Mouse (Mus musculus) forebrain, embryonic 11.5 days (tissue): ENCODE measurements at regions not wholly inside any gene's neighbourhood (a gene's known extent, or its start where the extent isn't known, plus 50 kb on each side); places are given as distances from the start of the nearest gene placed in this dataset.

Source experiments
- ATAC-seq: fragments of 200-750 bp; cut with Nextera tagmentation; replicated peaks from 2 replicates; pipeline ENCODE4 v1.8.0; 2017; ENCODE audit warnings: moderate TSS enrichment; ENCODE audit not compliant: low FRiP score
- DNase-seq: peaks from one replicate; pipeline ENCODE4 v3.0.0-alpha.2; 2017; ENCODE audit warnings: low spot score
- H3K27ac ChIP-seq: fragments of 300-500 bp; sonication (generic); 2 replicates; pipeline ENCODE4 v1.5.1; 2014; ENCODE audit warnings: low read depth, low read length
- H3K27me3 ChIP-seq: fragments of 300-500 bp; sonication (generic); 2 replicates; pipeline ENCODE4 v1.6.1; 2014; ENCODE audit warnings: mild to moderate bottlenecking, low read length, mixed read lengths; ENCODE audit not compliant: control insufficient read depth, insufficient read depth
- H3K36me3 ChIP-seq: fragments of 300-500 bp; sonication (generic); 2 replicates; pipeline ENCODE4 v1.6.1; 2014; ENCODE audit warnings: mild to moderate bottlenecking, low read length, moderate library complexity, mixed read lengths; ENCODE audit not compliant: control insufficient read depth, insufficient read depth
- H3K4me1 ChIP-seq: fragments of 300-500 bp; sonication (generic); replicated peaks from 2 replicates; pipeline ENCODE4 v1.6.1; 2014; ENCODE audit warnings: low read length, mixed read lengths; ENCODE audit not compliant: control insufficient read depth, insufficient read depth
- H3K4me2 ChIP-seq: fragments of 300-500 bp; sonication (generic); 2 replicates; pipeline ENCODE4 v1.6.1; 2014; ENCODE audit warnings: low read depth, mild to moderate bottlenecking, low read length, moderate library complexity, mixed read lengths; ENCODE audit not compliant: severe bottlenecking
- H3K4me3 ChIP-seq: fragments of 300-500 bp; sonication (generic); 2 replicates; pipeline ENCODE4 v1.5.1; 2014; ENCODE audit warnings: low read depth, low read length
- H3K9ac ChIP-seq: fragments of 300-500 bp; sonication (generic); 2 replicates; pipeline ENCODE4 v1.6.1; 2014; ENCODE audit warnings: low read length
- H3K9me3 ChIP-seq: fragments of 300-500 bp; sonication (generic); 2 replicates; pipeline ENCODE4 v1.6.1; 2016; ENCODE audit warnings: low read length, mixed read lengths; ENCODE audit not compliant: control insufficient read depth
- WGBS: fragments of 180-500 bp; shearing (Covaris S2); extraction: QIAGEN DNeasy Blood & Tissue Kit; methylation state at CpG from one replicate; pipeline ENCODE4 v1.1.7; 2014; 5-methylcytosine and 5-hydroxymethylcytosine counted together

DNA sequence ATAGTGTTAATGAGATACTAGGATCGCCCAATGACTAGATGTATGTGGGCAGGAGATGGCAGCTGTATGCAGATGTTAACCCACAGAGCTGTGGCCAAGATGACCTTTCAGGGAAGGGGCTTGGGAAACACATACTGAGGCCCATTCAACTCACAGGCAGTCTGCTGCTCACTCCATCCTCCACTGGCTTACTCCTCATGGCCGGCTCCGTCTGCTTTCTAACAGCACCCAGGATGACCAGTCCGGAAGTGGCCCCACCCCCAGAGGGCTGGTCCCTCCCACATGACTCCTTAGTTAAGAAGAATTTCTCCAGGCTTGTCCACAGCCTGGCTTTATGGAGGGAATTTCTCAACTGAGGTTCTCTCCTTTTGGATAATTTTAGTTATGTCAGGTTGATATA is 161.8 kb upstream of the Fbxl17 start:
- DNase-seq (no peak), ATAC-seq (no peak)
- Histone ChIP-seq H3K27ac (no peak overlapping the region), H3K4me2 (no peak overlapping the region), H3K4me1 (no peaks in the 10 kb centered on the region), H3K27me3 (no peaks in the 10 kb centered on the region), H3K36me3 (no peaks in the 10 kb centered on the region), H3K9ac (no peak overlapping the region), H3K9me3 (no peaks in the 10 kb centered on the region), H3K4me3 (no peak overlapping the region)
- 92% methylated on average over 4 of the region's 4 CpGs for WGBS

DNA sequence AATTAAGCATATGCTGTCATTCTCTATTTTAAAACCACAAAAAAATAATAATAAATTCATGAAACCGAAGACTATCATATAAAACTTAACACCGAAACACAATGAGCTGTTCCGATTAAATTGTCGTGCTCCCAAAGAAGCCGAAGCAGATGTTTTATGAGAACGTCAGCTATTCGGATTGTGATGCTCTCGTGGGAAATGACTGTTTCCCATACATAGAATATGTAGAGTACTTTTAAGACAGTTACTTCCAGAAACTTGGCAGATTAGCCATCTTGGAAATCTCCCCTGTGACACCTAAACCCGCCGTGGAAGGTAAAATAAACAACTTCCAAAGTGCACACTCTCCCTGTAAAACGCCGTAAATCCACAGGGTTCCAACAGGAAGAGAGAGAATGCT is 162.4 kb upstream of the Fbxl17 start:
- no peak for DNase-seq
- Histone ChIP-seq H3K36me3 (no peaks in the 10 kb centered on the region), H3K27ac (no peak overlapping the region), H3K4me3 (no peak overlapping the region), H3K27me3 (no peaks in the 10 kb centered on the region), H3K9me3 (no peaks in the 10 kb centered on the region), H3K4me2 (no peak overlapping the region), H3K4me1 (no peaks in the 10 kb centered on the region), H3K9ac (no peak overlapping the region)
- ATAC-seq = no peak
- 86% methylated on average over 12 of the region's 12 CpGs for WGBS

DNA sequence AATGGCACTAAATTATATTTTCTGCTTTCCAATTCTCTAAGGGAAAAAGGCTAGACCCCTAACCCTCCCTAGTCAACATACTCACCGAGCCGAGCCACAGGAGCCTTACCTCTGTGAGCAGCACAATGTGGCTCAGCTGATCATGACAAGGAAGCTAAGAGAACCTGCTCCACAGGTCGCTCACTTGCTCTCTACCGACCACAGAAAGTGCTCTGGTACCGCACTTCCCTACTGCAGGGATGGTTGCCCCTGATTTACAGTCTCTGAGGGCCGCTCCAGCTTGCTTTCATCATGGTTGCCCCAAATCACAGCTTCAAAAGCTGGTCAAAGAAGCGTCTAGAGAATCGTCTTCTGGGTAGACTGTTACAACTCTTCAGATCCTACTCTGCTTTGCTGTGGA is 177.0 kb upstream of the Fbxl17 start:
- 90% methylated on average over 8 of the region's 8 CpGs for WGBS
- no peak for DNase-seq

DNA sequence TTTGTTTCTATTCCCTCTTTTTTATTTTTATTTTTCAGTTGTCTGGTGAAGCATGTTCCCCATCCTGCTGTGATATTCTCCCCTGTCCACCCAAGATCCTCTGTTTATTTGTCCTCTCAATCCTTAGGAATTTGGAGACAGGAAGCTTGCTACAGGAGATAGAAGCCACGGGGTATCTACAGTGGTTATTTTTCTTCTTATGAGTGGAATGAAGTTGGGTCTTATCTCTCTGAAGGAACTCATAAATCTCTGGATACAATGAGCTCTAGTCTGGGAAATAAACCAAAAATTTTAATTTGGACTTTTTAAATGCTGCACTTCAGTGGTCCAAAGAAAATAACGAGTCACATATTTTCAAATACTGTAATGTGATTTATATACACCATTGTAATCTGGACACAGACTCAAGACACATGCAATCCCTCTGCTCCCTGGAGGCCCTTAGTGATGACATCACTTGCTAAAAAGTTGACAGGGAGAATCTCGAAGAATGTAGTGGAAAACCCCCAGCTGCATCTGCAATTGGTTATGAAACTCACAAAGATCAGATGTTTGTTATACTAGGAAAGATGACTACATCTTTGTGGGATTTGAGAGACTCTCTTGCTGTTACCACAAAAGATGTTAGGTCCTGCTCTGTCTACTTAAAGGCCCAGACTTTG is 178.3 kb upstream of the Fbxl17 start:
- H3K27me3 ChIP-seq = no peaks in the 10 kb centered on the region
- H3K9me3 ChIP-seq = no peaks in the 10 kb centered on the region
- no peak for ATAC-seq
- no peaks in the 10 kb centered on the region for H3K36me3 ChIP-seq
- no peak overlapping the region for H3K4me3 ChIP-seq
- no peak overlapping the region for H3K9ac ChIP-seq
- no peak overlapping the region for H3K27ac ChIP-seq
- WGBS = 79% methylated on average over 3 of the region's 3 CpGs
- DNase-seq = no peak
- no peak overlapping the region for H3K4me2 ChIP-seq
- H3K4me1 ChIP-seq = no peaks in the 10 kb centered on the region

More for the DNA sequence above, 177.0 kb upstream of the Fbxl17 start:
- Histone ChIP-seq H3K9ac (no peak overlapping the region), H3K4me2 (no peak overlapping the region), H3K27me3 (no peaks in the 10 kb centered on the region), H3K4me1 (no peaks in the 10 kb centered on the region), H3K36me3 (no peaks in the 10 kb centered on the region), H3K27ac (no peak overlapping the region), H3K4me3 (no peak overlapping the region), H3K9me3 (no peaks in the 10 kb centered on the region)
- ATAC-seq = no peak

DNA sequence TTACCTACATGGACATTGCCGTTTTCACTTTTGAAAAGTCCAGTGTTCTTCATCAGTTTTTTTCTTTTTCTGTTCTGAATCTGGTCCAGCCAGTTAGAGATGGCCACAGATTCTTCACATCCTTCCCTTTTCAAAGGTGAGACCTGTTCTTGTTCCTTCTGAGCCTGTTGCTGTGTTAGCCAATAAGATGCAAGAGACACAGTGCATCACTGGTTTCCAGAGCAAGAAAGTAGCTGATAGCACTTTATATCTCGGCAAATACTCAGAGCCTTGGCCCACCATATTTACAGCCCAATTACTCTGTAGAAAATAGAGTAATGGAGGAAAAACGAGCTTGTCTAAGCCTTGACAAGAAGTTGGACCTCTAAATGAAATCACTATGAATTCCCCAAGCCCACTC is 180.7 kb upstream of the Fbxl17 start:
- ATAC-seq = no peak
- H3K4me1 ChIP-seq = no peaks in the 10 kb centered on the region
- H3K27ac ChIP-seq = no peak overlapping the region
- no peaks in the 10 kb centered on the region for H3K9me3 ChIP-seq
- no peak for DNase-seq
- H3K27me3 ChIP-seq = no peaks in the 10 kb centered on the region
- H3K36me3 ChIP-seq = no peaks in the 10 kb centered on the region
- WGBS = 75% methylated on average over 3 of the region's 3 CpGs
- H3K4me3 ChIP-seq = no peak overlapping the region
- no peak overlapping the region for H3K4me2 ChIP-seq
- no peak overlapping the region for H3K9ac ChIP-seq

DNA sequence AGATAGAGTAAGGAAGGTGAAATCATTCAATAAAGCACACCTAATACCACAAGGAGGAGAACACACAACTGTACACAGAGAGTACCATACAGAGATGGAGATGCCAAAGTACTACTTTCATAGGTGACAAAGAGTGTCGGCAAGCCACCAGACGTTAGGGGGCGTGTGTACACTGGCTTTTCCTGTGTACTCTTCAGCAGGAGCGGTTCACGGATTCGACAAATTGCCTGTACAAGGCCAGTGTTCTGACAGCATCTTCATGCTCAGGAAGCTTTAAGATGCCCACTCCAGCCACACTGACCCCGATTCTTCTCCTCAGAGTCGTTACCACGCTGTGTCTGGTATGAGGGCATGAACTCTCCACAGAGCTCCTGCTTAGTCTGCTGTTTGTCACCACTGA is 179.5 kb upstream of the Fer start:
- H3K27ac ChIP-seq = no peak overlapping the region
- no peaks in the 10 kb centered on the region for H3K4me1 ChIP-seq
- DNase-seq (no peak), ATAC-seq (no peak)
- no peak overlapping the region for H3K9ac ChIP-seq
- H3K36me3 ChIP-seq = no peaks in the 10 kb centered on the region
- H3K27me3 ChIP-seq = no peaks in the 10 kb centered on the region
- no peak overlapping the region for H3K4me3 ChIP-seq
- no peak overlapping the region for H3K4me2 ChIP-seq
- WGBS = 77% methylated on average over 9 of the region's 9 CpGs
- H3K9me3 ChIP-seq = no peaks in the 10 kb centered on the region

DNA sequence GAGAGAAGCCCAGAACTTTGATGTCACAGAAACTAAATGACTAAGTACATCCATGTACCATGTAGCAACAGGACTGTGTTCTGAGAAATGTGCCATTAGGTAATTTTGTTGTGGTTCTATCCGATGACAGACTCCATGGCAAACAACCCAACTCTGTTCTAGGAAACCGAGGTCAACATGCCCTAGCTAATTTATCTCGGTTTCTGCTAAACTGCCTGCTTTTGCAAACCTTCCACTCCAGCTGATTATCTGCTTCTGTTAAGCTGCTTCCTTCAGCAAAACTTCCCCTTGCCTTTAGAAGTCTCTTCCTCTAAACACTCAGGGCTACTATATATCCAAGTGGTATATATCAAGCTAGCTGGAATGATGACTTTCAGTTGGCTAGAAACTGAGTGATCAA is 178.8 kb upstream of the Fer start:
- Histone ChIP-seq H3K4me2 (no peak overlapping the region), H3K27me3 (no peaks in the 10 kb centered on the region), H3K9me3 (no peaks in the 10 kb centered on the region), H3K4me1 (no peaks in the 10 kb centered on the region), H3K9ac (no peak overlapping the region), H3K36me3 (no peaks in the 10 kb centered on the region), H3K4me3 (no peak overlapping the region), H3K27ac (no peak overlapping the region)
- 94% methylated on average over 3 of the region's 3 CpGs for WGBS
- DNase-seq = no peak
- ATAC-seq = no peak

DNA sequence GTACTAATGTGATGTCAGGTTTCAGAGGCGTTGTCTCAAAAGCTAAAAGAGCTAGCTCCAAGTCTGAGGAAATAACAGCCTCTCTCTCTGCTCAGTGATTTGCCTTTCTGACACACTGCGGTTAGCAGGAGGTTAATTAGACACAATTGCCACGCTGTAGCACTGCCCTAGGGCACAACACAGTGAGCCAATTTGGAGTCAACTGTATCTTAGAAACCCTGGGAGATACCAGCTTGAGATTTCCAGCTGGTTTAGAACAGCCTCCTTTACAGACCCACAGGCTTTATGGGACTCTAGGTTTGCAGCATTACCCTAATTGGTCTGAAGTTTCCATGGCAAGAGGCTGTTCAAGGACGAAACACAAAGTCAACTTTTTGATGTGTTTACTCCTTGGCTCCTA is 176.9 kb upstream of the Fer start:
- Histone ChIP-seq H3K4me3 (no peak overlapping the region), H3K27me3 (no peaks in the 10 kb centered on the region), H3K4me2 (no peak overlapping the region), H3K36me3 (no peaks in the 10 kb centered on the region), H3K4me1 (no peaks in the 10 kb centered on the region), H3K9ac (no peak overlapping the region), H3K9me3 (no peaks in the 10 kb centered on the region), H3K27ac (no peak overlapping the region)
- WGBS = 48% methylated on average over 4 of the region's 4 CpGs
- ATAC-seq (no peak; the same call in 1 of the 2 replicates), DNase-seq (no peak)

DNA sequence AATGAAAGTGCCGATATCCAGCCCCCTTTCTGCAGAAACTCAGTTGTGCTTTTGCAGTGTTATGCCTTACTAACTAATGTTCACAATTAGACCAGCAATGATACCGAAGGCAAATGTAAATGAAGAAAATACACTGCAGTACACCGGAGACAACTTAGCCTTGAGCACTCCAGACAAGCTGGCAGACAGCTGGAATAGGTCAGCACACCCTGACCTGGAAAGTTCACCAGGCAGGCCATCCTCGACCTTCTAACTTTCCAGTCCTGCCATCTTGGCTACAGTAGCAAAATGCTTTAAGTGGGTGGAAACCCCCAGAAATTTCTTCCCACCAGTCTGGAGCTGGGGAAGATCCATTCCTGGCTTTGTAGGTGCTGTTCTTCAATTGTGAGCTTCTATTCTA is 176.5 kb upstream of the Fer start:
- no peak overlapping the region for H3K9ac ChIP-seq
- 73% methylated on average over 4 of the region's 4 CpGs for WGBS
- no peak overlapping the region for H3K27ac ChIP-seq
- no peak overlapping the region for H3K4me3 ChIP-seq
- H3K27me3 ChIP-seq = no peaks in the 10 kb centered on the region
- no peaks in the 10 kb centered on the region for H3K9me3 ChIP-seq
- H3K4me2 ChIP-seq = no peak overlapping the region
- ATAC-seq (no peak), DNase-seq (no peak)
- no peaks in the 10 kb centered on the region for H3K4me1 ChIP-seq
- no peaks in the 10 kb centered on the region for H3K36me3 ChIP-seq
